Mouse (Mus musculus) erythroblast, embryonic 14.5 days (primary cell): ENCODE data around the gene Dctn5.

ENCODE experiments used
- GATA1 ChIP-seq: IDR thresholded peaks from 2 replicates; pipeline ENCODE4 v1.6.1; 2012; ENCODE audit warnings: low read length, inconsistent platforms, mixed read lengths
- TAL1 ChIP-seq: IDR thresholded peaks from 3 replicates; pipeline ENCODE4 v1.6.1; 2012; ENCODE audit warnings: low read length, inconsistent platforms, mixed read lengths

- TF ChIP-seq GATA1 (no peak), TAL1 (no peak)
These were observed 441 bp downstream of the Dctn5 start for GRCm38 (mm10) chr7:122133338-122133625.
